In the genomic region with DNA sequence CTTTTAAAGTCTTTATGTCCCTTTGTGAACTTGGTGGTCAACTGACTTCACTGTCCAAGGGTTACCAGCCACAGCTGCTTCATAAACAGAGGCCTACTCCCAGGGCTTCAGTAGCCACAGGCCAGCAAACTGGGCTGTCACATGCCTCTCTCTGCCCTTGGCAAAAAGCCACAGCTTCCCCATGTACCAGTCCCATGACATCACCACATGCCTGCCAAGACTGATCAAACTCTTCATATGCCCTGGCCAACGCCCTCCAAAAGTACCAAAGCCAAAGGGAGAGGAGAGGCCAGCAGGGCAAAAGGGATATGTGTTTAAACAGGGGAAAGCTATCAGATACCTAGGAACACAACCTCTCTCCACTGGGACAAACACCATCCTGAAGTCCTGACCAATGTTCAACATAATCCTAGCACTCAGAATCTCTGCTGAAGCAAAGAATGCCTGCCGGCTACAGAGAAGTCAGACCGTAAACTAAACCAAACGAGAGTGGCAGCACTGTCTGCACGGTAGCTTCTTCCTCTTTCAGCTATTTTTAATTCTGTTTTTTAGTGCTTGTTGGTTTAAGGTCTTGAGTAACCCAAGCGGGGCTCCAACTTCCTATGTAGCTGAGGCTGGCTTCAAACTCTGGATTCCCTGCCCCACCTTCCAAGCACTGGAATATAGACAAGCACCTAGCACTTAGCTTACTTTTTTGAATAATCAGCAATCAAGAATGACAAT, we compare ENCODE assay signal across 8 mouse cellular contexts. TPM values are rescaled to one million over a fixed set of nuclear protein-coding genes. Genes with fewer than 3 reads are reported as not detected.
DNase-seq lines count a peak whose midpoint lies in the region; ATAC-seq lines count a peak whose summit lies in the region.

No protein-coding gene starts in this region.

- DNase-seq in layer of hippocampus, adult 11-12 months (ENCODE audit: low spot score) = peak; percentile 88
- DNase-seq in layer of hippocampus, postnatal 10 days (ENCODE audit: low spot score in 2 of 2) = no peak
- DNase-seq in NIH3T3 (ENCODE audit: low read depth) = peak; percentile 81
- peak; percentile 89 to 90 for DNase-seq in kidney, adult 8-10 months
- DNase-seq in lung, adult 18-20 months = peak; percentile 88 to 89
- peak; percentile 28 to 33 for DNase-seq in spleen, postnatal 14 days (ENCODE audit: low spot score in 2 of 2)
- no peak for DNase-seq in T-cell, adult 2 months (ENCODE audit: low spot score)

- peak; percentile 55; the same call in 1 of the 2 replicates for ATAC-seq in erythroblast, adult 5-6 weeks (replicated peaks; ENCODE audit: low FRiP score, poor library complexity, severe bottlenecking)

RNA-seq across cellular contexts. Expression of a gene that starts 21.1 kb away (rescaled TPM):
- total RNA-seq in layer of hippocampus, postnatal 10 days (2021) = 10 to 100 TPM; 19.1 to 21.6 TPM
- 1.3 TPM in 2 replicates for total RNA-seq in erythroblast, adult 5-6 weeks (2015; ENCODE audit: low replicate concordance)
- total RNA-seq in erythroblast, adult 5-6 weeks (2017; ENCODE audit: low replicate concordance) = 0.77 and 1.7 TPM in 2 replicates

RNA-seq across cellular contexts. Expression of a gene that starts 21.7 kb away (rescaled TPM):
- total RNA-seq in layer of hippocampus, postnatal 10 days (2021) = 10 to 100 TPM; 23.9 to 30.0 TPM
- 5.4 and 37.6 TPM in 2 replicates for total RNA-seq in erythroblast, adult 5-6 weeks (2015; ENCODE audit: low replicate concordance)
- 10.0 and 12.1 TPM in 2 replicates for total RNA-seq in erythroblast, adult 5-6 weeks (2017; ENCODE audit: low replicate concordance)

Comparison
In these comparisons a context has a peak if more than half of its experiments do, and no peak if none do; other contexts are left out.
1. DNase-seq: peak in layer of hippocampus, adult 11-12 months (single experiment), NIH3T3 (single experiment), kidney, adult 8-10 months (2 of 2), lung, adult 18-20 months (2 of 2) and spleen, postnatal 14 days (2 of 2); none in layer of hippocampus, postnatal 10 days (0 of 2) and T-cell, adult 2 months (single experiment).
2. RNA of a gene that starts 21.1 kb away (total RNA-seq): 19.1 to 21.6 TPM in layer of hippocampus, postnatal 10 days; 0.77 to 1.7 TPM in erythroblast, adult 5-6 weeks; every median in the first group is over 4 times any median in the second.